Mouse (Mus musculus): ENCODE data around the gene Ptgfr. TPM values are rescaled to one million over a fixed set of nuclear protein-coding genes. Genes with fewer than 3 reads are reported as not detected.

The Ptgfr gene
- polyA plus RNA-seq (2015; fragmentation: Nextera tagmentation; extraction: Ambion mirVana) = 0.09 and 0.20 TPM in 2 replicates

- Histone ChIP-seq H3K9me3 (replicated peaks) (no peaks in the 10 kb centered on the region), H3K9ac (no peak within 1 kb of the TSS), H3K27ac (replicated peaks) (no peak within 1 kb of the TSS), H3K4me2 (peak within 1 kb of the TSS; percentile 54), H3K4me1 (replicated peaks) (no peaks in the 10 kb centered on the region), H3K4me3 (replicated peaks) (peak within 1 kb of the TSS; percentile 29), H3K27me3 (peaks cover 11% of the 10 kb centered on the region), H3K36me3 (replicated peaks) (no peaks in the 10 kb centered on the region)
- ATAC-seq (ENCODE audit: insufficient read depth) = peak; percentile 34; the same call in 1 of the 2 replicates
- under 1% methylated on average over 30 of the region's 30 CpGs for WGBS (ENCODE audit: insufficient replicate concordance)
Observed at GRCm38 (mm10) chr3:151836871-151837680, at the start of gene Ptgfr. Gene Ptgfr, minus strand, starts transcription at chr3:151837630.

- Histone ChIP-seq H3K9ac (no peak overlapping the region), H3K9me3 (replicated peaks) (no peaks in the 10 kb centered on the region), H3K4me2 (no peak overlapping the region), H3K36me3 (replicated peaks) (no peaks in the 10 kb centered on the region), H3K4me3 (replicated peaks) (no peak overlapping the region), H3K27me3 (no peaks in the 10 kb centered on the region), H3K27ac (replicated peaks) (no peak overlapping the region), H3K4me1 (replicated peaks) (no peaks in the 10 kb centered on the region)
- 53% methylated on average over 5 of the region's 5 CpGs for WGBS (ENCODE audit: insufficient replicate concordance)
- ATAC-seq (ENCODE audit: insufficient read depth) = no peak
Observed at GRCm38 (mm10) chr3:151883881-151884280, 46.5 kb upstream of the Ptgfr start.

GRCm38 (mm10) chr3:151879981-151880380, 42.6 kb upstream of the Ptgfr start:
- H3K4me2 ChIP-seq = no peak overlapping the region
- no peaks in the 10 kb centered on the region for H3K36me3 ChIP-seq (replicated peaks)
- WGBS (ENCODE audit: insufficient replicate concordance) = 47% methylated on average over 2 of the region's 2 CpGs
- H3K4me1 ChIP-seq (replicated peaks) = no peaks in the 10 kb centered on the region
- H3K9ac ChIP-seq = no peak overlapping the region
- H3K4me3 ChIP-seq (replicated peaks) = no peak overlapping the region
- H3K27ac ChIP-seq (replicated peaks) = no peak overlapping the region
- no peaks in the 10 kb centered on the region for H3K9me3 ChIP-seq (replicated peaks)
- H3K27me3 ChIP-seq = no peaks in the 10 kb centered on the region
- no peak for ATAC-seq (ENCODE audit: insufficient read depth)

GRCm38 (mm10) chr3:151868970-151869369, 31.5 kb upstream of the Ptgfr start:
- Histone ChIP-seq H3K4me2 (no peak overlapping the region), H3K36me3 (replicated peaks) (no peaks in the 10 kb centered on the region), H3K27ac (replicated peaks) (no peak overlapping the region), H3K4me1 (replicated peaks) (no peaks in the 10 kb centered on the region), H3K27me3 (no peaks in the 10 kb centered on the region), H3K9ac (no peak overlapping the region), H3K4me3 (replicated peaks) (no peak overlapping the region), H3K9me3 (replicated peaks) (no peaks in the 10 kb centered on the region)
- no peak for ATAC-seq (ENCODE audit: insufficient read depth)

GRCm38 (mm10) chr3:151851344-151851743, 13.9 kb upstream of the Ptgfr start:
- H3K9ac ChIP-seq = no peak overlapping the region
- H3K4me1 ChIP-seq (replicated peaks) = no peaks in the 10 kb centered on the region
- no peak for ATAC-seq (ENCODE audit: insufficient read depth)
- H3K27ac ChIP-seq (replicated peaks) = no peak overlapping the region
- no peaks in the 10 kb centered on the region for H3K27me3 ChIP-seq
- H3K9me3 ChIP-seq (replicated peaks) = no peaks in the 10 kb centered on the region
- no peak overlapping the region for H3K4me2 ChIP-seq
- H3K36me3 ChIP-seq (replicated peaks) = no peaks in the 10 kb centered on the region
- no peak overlapping the region for H3K4me3 ChIP-seq (replicated peaks)
- 69% methylated on average over 1 of the region's 1 CpGs for WGBS (ENCODE audit: insufficient replicate concordance)

- Histone ChIP-seq H3K27me3 (no peaks in the 10 kb centered on the region), H3K9ac (no peak overlapping the region), H3K4me1 (replicated peaks) (no peaks in the 10 kb centered on the region), H3K9me3 (replicated peaks) (no peaks in the 10 kb centered on the region), H3K36me3 (replicated peaks) (no peaks in the 10 kb centered on the region), H3K4me2 (no peak overlapping the region), H3K4me3 (replicated peaks) (no peak overlapping the region), H3K27ac (replicated peaks) (no peak overlapping the region)
- no peak for ATAC-seq (ENCODE audit: insufficient read depth)
- WGBS (ENCODE audit: insufficient replicate concordance) = 39% methylated on average over 1 of the region's 1 CpGs
Observed at GRCm38 (mm10) chr3:151850621-151851020, 13.2 kb upstream of the Ptgfr start.

GRCm38 (mm10) chr3:151846292-151846691, 8.9 kb upstream of the Ptgfr start:
- 66% methylated on average over 7 of the region's 7 CpGs for WGBS (ENCODE audit: insufficient replicate concordance)
- Histone ChIP-seq H3K27ac (replicated peaks) (no peak overlapping the region), H3K36me3 (replicated peaks) (no peaks in the 10 kb centered on the region), H3K9me3 (replicated peaks) (no peaks in the 10 kb centered on the region), H3K4me3 (replicated peaks) (no peak overlapping the region), H3K4me2 (no peak overlapping the region), H3K9ac (no peak overlapping the region), H3K4me1 (replicated peaks) (no peaks in the 10 kb centered on the region), H3K27me3 (no peaks in the 10 kb centered on the region)
- ATAC-seq (ENCODE audit: insufficient read depth) = no peak

- Histone ChIP-seq H3K4me3 (replicated peaks) (no peak overlapping the region), H3K9ac (no peak overlapping the region), H3K27ac (replicated peaks) (no peak overlapping the region), H3K27me3 (no peaks in the 10 kb centered on the region), H3K36me3 (replicated peaks) (no peaks in the 10 kb centered on the region), H3K9me3 (replicated peaks) (no peaks in the 10 kb centered on the region), H3K4me1 (replicated peaks) (no peaks in the 10 kb centered on the region), H3K4me2 (no peak overlapping the region)
- no peak for ATAC-seq (ENCODE audit: insufficient read depth)
- WGBS (ENCODE audit: insufficient replicate concordance) = 57% methylated on average over 5 of the region's 5 CpGs
Observed at GRCm38 (mm10) chr3:151844361-151845154, 7.1 kb upstream of the Ptgfr start.

GRCm38 (mm10) chr3:151840688-151841087, 3.3 kb upstream of the Ptgfr start:
- H3K4me1 ChIP-seq (replicated peaks) = no peaks in the 10 kb centered on the region
- WGBS (ENCODE audit: insufficient replicate concordance) = 58% methylated on average over 3 of the region's 3 CpGs
- H3K9me3 ChIP-seq (replicated peaks) = no peaks in the 10 kb centered on the region
- no peak overlapping the region for H3K9ac ChIP-seq
- H3K27me3 ChIP-seq = peaks cover 11% of the 10 kb centered on the region
- H3K36me3 ChIP-seq (replicated peaks) = no peaks in the 10 kb centered on the region
- no peak overlapping the region for H3K4me2 ChIP-seq
- ATAC-seq (ENCODE audit: insufficient read depth) = no peak
- no peak overlapping the region for H3K4me3 ChIP-seq (replicated peaks)
- H3K27ac ChIP-seq (replicated peaks) = no peak overlapping the region

GRCm38 (mm10) chr3:151838372-151838771, 942 bp upstream of the Ptgfr start:
- 47% methylated on average over 6 of the region's 6 CpGs for WGBS (ENCODE audit: insufficient replicate concordance)
- no peak overlapping the region for H3K4me2 ChIP-seq
- peaks cover 11% of the 10 kb centered on the region for H3K27me3 ChIP-seq
- H3K4me1 ChIP-seq (replicated peaks) = no peaks in the 10 kb centered on the region
- no peak overlapping the region for H3K27ac ChIP-seq (replicated peaks)
- H3K36me3 ChIP-seq (replicated peaks) = no peaks in the 10 kb centered on the region
- no peaks in the 10 kb centered on the region for H3K9me3 ChIP-seq (replicated peaks)
- H3K4me3 ChIP-seq (replicated peaks) = no peak overlapping the region
- ATAC-seq (ENCODE audit: insufficient read depth) = no peak
- no peak overlapping the region for H3K9ac ChIP-seq

- no peak overlapping the region for H3K4me3 ChIP-seq (replicated peaks)
- H3K36me3 ChIP-seq (replicated peaks) = no peaks in the 10 kb centered on the region
- ATAC-seq (ENCODE audit: insufficient read depth) = no peak
- H3K9me3 ChIP-seq (replicated peaks) = no peaks in the 10 kb centered on the region
- H3K27me3 ChIP-seq = peaks cover 11% of the 10 kb centered on the region
- H3K9ac ChIP-seq = no peak overlapping the region
- WGBS (ENCODE audit: insufficient replicate concordance) = 37% methylated on average over 9 of the region's 9 CpGs
- H3K4me1 ChIP-seq (replicated peaks) = no peaks in the 10 kb centered on the region
- H3K27ac ChIP-seq (replicated peaks) = no peak overlapping the region
- H3K4me2 ChIP-seq = peak overlapping the region; percentile 54; the same call in 1 of the 2 replicates
Observed at GRCm38 (mm10) chr3:151837749-151838148, 319 bp upstream of the Ptgfr start.
